Mouse (Mus musculus) intestine, embryonic 16.5 days (tissue): Measurements from ENCODE around the gene Med10. TPM values are rescaled to one million over a fixed set of nuclear protein-coding genes. Genes with fewer than 3 reads are reported as not detected.

Experiments used
- ATAC-seq: fragments of 200-750 bp; cut with Nextera tagmentation; 2 replicates; pipeline ENCODE4 v1.8.0; 2017; ENCODE audit warnings: moderate TSS enrichment, moderate library complexity
- H3K27ac ChIP-seq: fragments of 300-500 bp; sonication (generic); 2 replicates; pipeline ENCODE4 v1.5.1; 2014; ENCODE audit warnings: mild to moderate bottlenecking, low read length
- H3K27me3 ChIP-seq: fragments of 300-500 bp; sonication (generic); replicated peaks from 2 replicates; pipeline ENCODE4 v1.6.1; 2014; ENCODE audit warnings: low read length, control low read depth, mixed read lengths; ENCODE audit not compliant: control insufficient read depth, insufficient read depth
- H3K36me3 ChIP-seq: fragments of 300-500 bp; sonication (generic); 2 replicates; pipeline ENCODE4 v1.6.1; 2014; ENCODE audit warnings: low read length, control low read depth; ENCODE audit not compliant: control insufficient read depth, insufficient read depth
- H3K4me1 ChIP-seq: fragments of 300-500 bp; sonication (generic); 2 replicates; pipeline ENCODE4 v1.6.1; 2014; ENCODE audit warnings: low read length, control low read depth, mixed read lengths; ENCODE audit not compliant: control insufficient read depth, insufficient read depth
- H3K4me2 ChIP-seq: fragments of 300-500 bp; sonication (generic); 2 replicates; pipeline ENCODE4 v1.6.1; 2014; ENCODE audit warnings: low read depth, low read length, control low read depth
- H3K4me3 ChIP-seq: fragments of 300-500 bp; sonication (generic); 2 replicates; pipeline ENCODE4 v1.5.1; 2014; ENCODE audit warnings: mild to moderate bottlenecking, low read length
- H3K9ac ChIP-seq: fragments of 300-500 bp; sonication (generic); 2 replicates; pipeline ENCODE4 v1.6.1; 2014; ENCODE audit warnings: low read depth, low read length
- H3K9me3 ChIP-seq: fragments of 300-500 bp; sonication (generic); 2 replicates; pipeline ENCODE4 v1.6.1; 2016; ENCODE audit warnings: low read length, control low read depth; ENCODE audit not compliant: control insufficient read depth
- WGBS: fragments of 180-500 bp; shearing (Covaris S2); extraction: QIAGEN DNeasy Blood & Tissue Kit; methylation state at CpG from one replicate; pipeline ENCODE4 v1.1.7; 2014; 5-methylcytosine and 5-hydroxymethylcytosine counted together
- polyA plus RNA-seq: library from polyadenylated mRNA; unstranded; fragments of >200 nt; fragmentation: Nextera tagmentation; extraction: Ambion mirVana; gene quantifications from 2 replicates; pipeline ENCODE4 v1.2.1, GENCODE M21; 2015

The Med10 gene
- polyA plus RNA-seq, result 108 and 123 TPM in 2 replicates

DNA sequence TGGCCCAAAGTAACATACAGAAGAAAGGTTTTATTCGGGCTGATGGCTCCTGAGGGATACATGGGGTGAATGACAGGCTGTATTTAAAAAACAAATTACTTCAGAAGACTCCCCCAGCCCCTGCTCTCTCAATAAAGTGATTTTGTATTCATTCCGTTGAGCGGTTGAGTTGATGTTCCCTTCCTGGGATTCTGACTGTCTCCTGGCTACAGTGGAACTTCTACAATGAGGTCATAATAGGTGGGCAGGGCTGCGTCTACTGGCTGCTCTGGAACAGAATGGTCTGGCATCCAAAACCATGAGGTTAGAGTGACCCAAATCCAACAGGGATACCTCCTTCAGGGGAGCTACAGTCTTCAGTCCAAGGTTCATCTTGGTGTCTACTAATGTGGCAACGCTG lies at the start of gene Med10:
TSS of gene Med10 (plus strand) at position 301 of the 400 bp plus-strand sequence.
- no peak within 1 kb of the TSS for H3K9ac ChIP-seq
- no peaks in the 10 kb centered on the region for H3K4me1 ChIP-seq
- WGBS, result 80% methylated on average over 5 of the region's 5 CpGs
- no peaks in the 10 kb centered on the region for H3K27me3 ChIP-seq
- H3K27ac ChIP-seq, result no peak within 1 kb of the TSS
- H3K36me3 ChIP-seq, result no peaks in the 10 kb centered on the region
- ATAC-seq, result no peak
- no peak within 1 kb of the TSS for H3K4me2 ChIP-seq
- no peak within 1 kb of the TSS for H3K4me3 ChIP-seq
- H3K9me3 ChIP-seq, result no peaks in the 10 kb centered on the region

DNA sequence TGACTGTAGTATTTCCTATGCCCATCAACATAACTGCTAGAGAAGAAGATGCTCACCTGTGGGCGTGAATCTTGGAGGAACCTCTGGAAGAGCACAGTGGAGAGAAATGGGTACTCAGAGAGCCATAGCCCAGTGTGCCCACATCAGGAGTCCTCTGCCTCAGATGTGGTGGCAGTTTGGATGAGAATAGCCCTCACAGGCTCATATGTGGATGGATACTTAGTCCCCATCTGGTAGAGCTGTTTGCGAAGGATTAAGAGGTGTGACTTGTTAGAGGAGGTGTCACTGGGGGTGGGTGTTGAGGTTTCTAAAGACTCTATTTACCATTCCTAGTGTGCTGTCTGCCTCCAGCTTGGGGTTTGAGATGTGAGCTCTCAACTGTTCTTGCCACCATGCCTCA lies 49.3 kb upstream of the Med10 start:
- no peaks in the 10 kb centered on the region for H3K36me3 ChIP-seq
- no peaks in the 10 kb centered on the region for H3K4me1 ChIP-seq
- H3K4me2 ChIP-seq, result no peak overlapping the region
- H3K9ac ChIP-seq, result no peak overlapping the region
- no peak overlapping the region for H3K27ac ChIP-seq
- no peaks in the 10 kb centered on the region for H3K9me3 ChIP-seq
- WGBS, result 67% methylated on average over 2 of the region's 2 CpGs
- ATAC-seq, result no peak
- no peaks in the 10 kb centered on the region for H3K27me3 ChIP-seq
- H3K4me3 ChIP-seq, result no peak overlapping the region

DNA sequence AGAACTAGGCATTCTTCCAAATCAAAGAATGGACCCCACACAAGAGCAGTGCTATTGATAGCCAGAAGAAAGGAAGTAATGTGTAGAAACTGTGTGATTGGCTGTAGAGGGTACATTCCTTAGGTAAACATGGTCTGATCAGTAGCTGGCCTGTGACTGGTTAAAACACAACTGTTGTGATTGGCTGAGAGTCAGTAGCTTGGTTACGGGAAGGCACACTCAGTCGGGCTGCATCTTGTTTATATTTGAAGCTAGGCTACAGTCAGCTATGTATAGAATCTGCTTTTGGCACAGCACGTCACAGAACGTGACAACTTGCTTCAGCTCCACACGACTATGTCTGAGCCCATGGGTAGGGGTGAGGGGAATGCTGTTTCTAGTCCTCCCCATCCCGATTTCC lies 43.2 kb upstream of the Med10 start:
- H3K4me2 ChIP-seq, result no peak overlapping the region

DNA sequence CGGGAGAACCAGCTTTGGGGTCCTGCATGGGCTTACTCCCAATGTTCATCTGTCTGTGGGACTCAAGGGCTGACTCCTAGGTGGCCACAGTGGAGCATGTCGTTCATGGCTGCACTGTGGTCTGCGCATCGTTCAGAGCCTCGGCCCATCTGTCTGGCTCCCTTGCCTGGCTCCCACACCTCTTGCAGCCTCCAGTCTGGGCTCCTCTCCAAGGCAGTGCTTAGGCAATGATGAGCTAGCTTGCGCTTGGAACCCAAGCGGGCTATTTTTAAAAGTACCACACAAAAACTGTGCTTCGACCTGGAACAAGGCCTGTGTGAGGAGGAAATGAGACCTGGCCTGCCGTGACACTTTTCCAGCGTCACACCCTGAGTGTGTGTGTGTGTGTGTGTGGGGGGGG lies 40.8 kb upstream of the Med10 start:
- H3K9me3 ChIP-seq, result no peaks in the 10 kb centered on the region
- 72% methylated on average over 10 of the region's 10 CpGs for WGBS
- no peak overlapping the region for H3K27ac ChIP-seq
- H3K4me3 ChIP-seq, result no peak overlapping the region
- no peak overlapping the region for H3K9ac ChIP-seq
- H3K36me3 ChIP-seq, result no peaks in the 10 kb centered on the region
- no peaks in the 10 kb centered on the region for H3K4me1 ChIP-seq
- H3K27me3 ChIP-seq, result no peaks in the 10 kb centered on the region
- no peak overlapping the region for H3K4me2 ChIP-seq
- no peak for ATAC-seq

More for the DNA sequence above, 43.2 kb upstream of the Med10 start:
- Histone ChIP-seq H3K9me3 (no peaks in the 10 kb centered on the region), H3K9ac (no peak overlapping the region), H3K27ac (no peak overlapping the region), H3K36me3 (no peaks in the 10 kb centered on the region), H3K27me3 (no peaks in the 10 kb centered on the region), H3K4me3 (no peak overlapping the region), H3K4me1 (no peaks in the 10 kb centered on the region)
- ATAC-seq, result no peak
- WGBS, result 60% methylated on average over 6 of the region's 6 CpGs

DNA sequence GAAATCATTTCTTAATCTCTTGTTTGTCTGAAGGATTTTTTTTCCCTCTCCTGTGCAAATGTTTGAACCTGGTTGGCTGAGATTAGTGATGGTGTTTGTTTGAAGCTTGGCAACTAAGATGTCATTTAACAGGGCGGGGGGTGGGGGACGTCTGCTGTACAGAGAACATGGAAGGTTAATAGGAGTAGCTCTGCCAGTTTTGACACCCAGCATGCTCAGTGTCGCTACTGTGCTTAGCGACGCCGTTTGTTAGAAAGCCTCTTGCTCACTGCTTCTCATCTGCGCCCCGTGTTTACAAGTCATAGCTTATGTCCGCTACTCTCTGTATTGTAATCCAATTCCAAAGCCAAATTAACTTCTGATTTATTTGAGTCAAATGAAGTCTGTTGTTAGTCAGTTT lies 37.5 kb upstream of the Med10 start:
- Histone ChIP-seq H3K36me3 (no peaks in the 10 kb centered on the region), H3K9me3 (no peaks in the 10 kb centered on the region), H3K4me2 (no peak overlapping the region), H3K27ac (no peak overlapping the region), H3K27me3 (no peaks in the 10 kb centered on the region), H3K4me1 (no peaks in the 10 kb centered on the region), H3K9ac (no peak overlapping the region), H3K4me3 (no peak overlapping the region)
- WGBS, result 57% methylated on average over 9 of the region's 9 CpGs
- no peak for ATAC-seq

DNA sequence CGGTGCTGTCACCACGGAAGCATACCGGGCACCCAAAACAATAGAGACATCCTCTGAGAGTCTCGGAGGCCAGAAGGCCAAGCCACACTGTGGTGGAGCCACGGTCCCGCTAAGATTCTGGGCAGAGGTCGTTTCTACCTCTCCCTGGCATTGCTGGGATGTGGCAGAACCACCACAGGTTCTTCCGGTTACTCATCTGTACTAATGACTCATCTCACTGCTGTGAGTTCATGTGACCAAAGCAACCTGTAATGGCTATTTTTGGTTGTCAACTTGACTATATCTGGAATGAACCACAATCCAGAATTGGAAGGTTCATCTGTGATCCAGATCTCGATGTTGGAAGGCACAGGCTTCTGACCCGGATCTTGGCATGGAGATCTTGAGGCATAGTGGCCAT lies 34.0 kb upstream of the Med10 start:
- Histone ChIP-seq H3K27ac (no peak overlapping the region), H3K4me3 (no peak overlapping the region), H3K36me3 (no peaks in the 10 kb centered on the region), H3K27me3 (no peaks in the 10 kb centered on the region), H3K4me2 (no peak overlapping the region), H3K4me1 (no peaks in the 10 kb centered on the region), H3K9me3 (no peaks in the 10 kb centered on the region), H3K9ac (no peak overlapping the region)
- no peak for ATAC-seq
- 86% methylated on average over 10 of the region's 10 CpGs for WGBS

DNA sequence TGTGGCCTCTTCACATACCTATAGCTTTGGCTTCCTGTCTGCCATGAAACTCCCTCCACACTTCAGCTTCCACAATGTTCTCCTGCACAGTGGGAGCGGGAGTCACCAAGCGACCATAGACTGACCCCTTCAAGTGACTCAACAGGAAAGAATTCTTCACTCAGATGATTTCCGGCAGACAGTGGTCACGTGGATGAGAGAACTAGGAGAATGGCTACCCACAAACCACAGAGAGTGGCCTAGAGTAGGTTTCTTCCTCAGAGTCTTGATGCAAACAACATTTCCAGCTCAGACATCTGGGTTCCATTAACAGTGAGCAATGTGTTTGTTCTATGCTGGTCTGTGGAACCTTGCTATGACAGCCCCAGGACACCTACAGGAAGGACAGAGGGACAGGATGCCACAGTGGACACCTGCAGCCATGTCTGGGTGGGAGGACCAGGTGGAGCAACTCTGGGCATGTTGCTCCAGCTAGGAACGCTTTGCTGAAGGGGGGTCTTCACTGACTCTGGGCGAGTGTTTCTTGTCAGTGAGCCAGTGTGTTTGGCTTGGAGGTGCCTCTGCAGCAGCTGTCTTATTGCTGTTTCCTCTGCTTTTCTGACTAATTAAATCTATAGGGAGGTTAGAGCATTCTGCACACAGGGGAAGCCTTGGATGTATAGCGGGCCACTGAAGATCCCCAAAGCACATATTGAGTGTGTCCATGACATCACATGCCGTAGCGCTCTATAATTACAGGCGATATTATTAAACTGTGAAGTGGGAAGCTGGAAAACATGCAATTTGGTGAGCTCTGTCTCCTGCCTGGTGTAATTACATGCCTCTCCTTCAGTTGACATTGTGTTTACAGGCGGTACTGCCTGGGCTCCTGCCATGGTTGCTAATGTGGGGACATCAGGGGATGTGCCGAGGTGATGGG lies 31.4 kb upstream of the Med10 start:
- no peaks in the 10 kb centered on the region for H3K36me3 ChIP-seq
- no peaks in the 10 kb centered on the region for H3K27me3 ChIP-seq
- H3K4me3 ChIP-seq, result no peak overlapping the region
- ATAC-seq, result no peak
- H3K9me3 ChIP-seq, result no peaks in the 10 kb centered on the region
- H3K4me2 ChIP-seq, result no peak overlapping the region
- H3K9ac ChIP-seq, result no peak overlapping the region
- H3K4me1 ChIP-seq, result no peaks in the 10 kb centered on the region
- whole genome bisulfite sequencing, result 71% methylated on average over 12 of the region's 12 CpGs
- no peak overlapping the region for H3K27ac ChIP-seq

DNA sequence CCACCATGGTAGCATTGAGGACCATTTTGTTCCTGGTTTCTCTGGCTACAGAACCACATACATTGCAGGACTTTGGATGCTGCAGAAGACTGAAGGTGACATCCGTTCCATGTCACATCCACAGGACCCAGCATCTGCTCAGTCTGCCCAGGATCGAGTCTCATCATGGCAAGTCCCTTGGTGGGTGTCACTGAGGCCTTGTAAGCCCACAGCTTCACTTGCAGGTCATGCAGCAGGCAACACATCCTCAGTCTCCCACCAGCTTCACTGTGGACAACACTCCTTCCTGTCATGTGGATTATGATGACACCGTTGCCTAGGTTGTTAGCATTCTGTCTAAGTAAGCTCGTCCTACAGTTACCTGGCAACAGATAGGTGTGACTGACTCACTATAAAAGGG lies 29.8 kb upstream of the Med10 start:
- H3K9ac ChIP-seq, result no peak overlapping the region
- H3K4me3 ChIP-seq, result no peak overlapping the region
- H3K4me1 ChIP-seq, result no peaks in the 10 kb centered on the region
- H3K4me2 ChIP-seq, result no peak overlapping the region
- no peaks in the 10 kb centered on the region for H3K27me3 ChIP-seq
- WGBS, result 70% methylated on average over 4 of the region's 4 CpGs
- ATAC-seq, result no peak
- H3K9me3 ChIP-seq, result no peaks in the 10 kb centered on the region
- H3K36me3 ChIP-seq, result no peaks in the 10 kb centered on the region
- H3K27ac ChIP-seq, result no peak overlapping the region

DNA sequence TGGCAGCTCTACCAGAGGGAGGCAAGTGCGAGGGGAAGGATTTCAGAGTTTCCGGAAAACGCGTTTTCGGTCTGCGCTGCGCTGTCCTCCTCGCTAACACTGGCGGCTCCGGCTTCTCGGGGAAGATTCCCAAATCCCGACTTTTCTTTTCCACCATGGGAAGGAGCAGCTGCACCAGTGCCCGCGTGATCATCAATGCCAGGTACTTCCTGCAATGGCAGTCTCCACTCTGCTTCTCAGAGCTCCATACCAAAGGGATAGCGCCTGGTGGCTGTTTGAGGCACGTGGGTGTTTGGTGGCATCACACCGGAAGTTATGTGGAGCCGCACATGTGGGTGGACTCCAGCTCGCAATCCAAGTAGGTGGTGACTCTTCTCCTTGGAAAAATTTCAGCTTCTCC lies 24.0 kb upstream of the Med10 start:
- Histone ChIP-seq H3K4me1 (no peaks in the 10 kb centered on the region), H3K4me2 (no peak overlapping the region), H3K27ac (no peak overlapping the region), H3K9me3 (no peaks in the 10 kb centered on the region), H3K27me3 (no peaks in the 10 kb centered on the region), H3K4me3 (no peak overlapping the region), H3K9ac (no peak overlapping the region), H3K36me3 (no peaks in the 10 kb centered on the region)
- 90% methylated on average over 19 of the region's 19 CpGs for WGBS
- ATAC-seq, result no peak

DNA sequence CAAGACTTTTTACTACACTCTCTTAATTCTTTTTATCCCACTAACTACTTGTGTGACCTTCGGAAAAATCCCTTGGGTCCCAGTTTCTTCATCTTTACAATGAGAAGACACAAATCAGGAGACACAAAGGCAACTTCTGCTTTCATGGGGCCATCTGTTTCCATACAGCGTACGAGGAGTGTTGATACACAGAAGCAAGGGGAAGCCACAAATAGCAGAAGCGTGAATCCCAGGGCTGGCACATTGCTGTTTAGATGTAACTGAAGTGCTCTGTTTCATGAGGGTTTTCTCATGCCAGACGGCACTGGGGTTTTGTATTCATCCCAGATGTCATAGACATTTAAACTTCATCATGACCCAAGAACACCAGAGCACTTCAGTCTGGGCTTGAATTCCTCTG lies 13.5 kb upstream of the Med10 start:
- no peaks in the 10 kb centered on the region for H3K4me1 ChIP-seq
- WGBS, result 70% methylated on average over 5 of the region's 5 CpGs
- ATAC-seq, result no peak
- H3K27ac ChIP-seq, result no peak overlapping the region
- no peaks in the 10 kb centered on the region for H3K27me3 ChIP-seq
- H3K9ac ChIP-seq, result no peak overlapping the region
- H3K4me2 ChIP-seq, result no peak overlapping the region
- H3K4me3 ChIP-seq, result no peak overlapping the region
- H3K9me3 ChIP-seq, result no peaks in the 10 kb centered on the region
- no peaks in the 10 kb centered on the region for H3K36me3 ChIP-seq
